Mouse (Mus musculus): ENCODE results near the gene Kank2.

- TF ChIP-seq EP300 (IDR thresholded peaks at IDR 0.05; ENCODE audit: low read length) (no peak), UBTF (IDR thresholded peaks at IDR 0.05; ENCODE audit: low read depth, low read length) (no peak), ZNF384 (IDR thresholded peaks at IDR 0.05; ENCODE audit: low read depth, low read length) (no peak), TCF12 (IDR thresholded peaks at IDR 0.05; ENCODE audit: low read depth, low read length) (no peak), CTCF (conservative IDR thresholded peaks at IDR 0.05 in 1 of 2, IDR thresholded peaks at IDR 0.05 in 1 of 2; ENCODE audit: low read depth in 2 of 2, low read length in 2 of 2) (no peak), POLR2A (IDR thresholded peaks at IDR 0.05; ENCODE audit: low read depth, low read length) (no peak), ELF1 (IDR thresholded peaks at IDR 0.05; ENCODE audit: low read depth, low read length) (no peak), RAD21 (IDR thresholded peaks at IDR 0.05; ENCODE audit: low read depth, low read length) (no peak), NRF1 (IDR thresholded peaks at IDR 0.05; ENCODE audit: low read depth, low read length) (no peak)
Measured at GRCm38 (mm10) chr9:21717015-21717414, 81.5 kb downstream of the Kank2 start.
